9 mouse cellular contexts compared by ENCODE assay signal in genomic region chr11:97139256-97139655, GRCm38 (mm10). TPM values are rescaled to one million over a fixed set of nuclear protein-coding genes. Genes with fewer than 3 reads are reported as not detected.
DNase-seq lines count a peak whose midpoint lies in the region; ATAC-seq and TF ChIP-seq lines count a peak whose summit lies in the region.
"Had no signal": no experiment of that assay in that cellular context is flagged by ENCODE, and none has a peak within 500 bp of the region (broad histone marks: within the 10 kb centered on the region; RNA-seq: fewer than 3 reads in every experiment).

No protein-coding gene starts in this region.

- TF ChIP-seq CTCF in cerebellum, adult 2 months (IDR thresholded peaks at IDR 0.05; ENCODE audit: borderline replicate concordance, insufficient read depth, low read depth, low read length) = no peak
- no peak for TF ChIP-seq CTCF in lung, postnatal 0 days (IDR thresholded peaks at IDR 0.05)
- TF ChIP-seq CTCF in stomach, postnatal 0 days (IDR thresholded peaks at IDR 0.05; ENCODE audit: low read depth) = no peak

- no peak for ATAC-seq in lung, postnatal 0 days
- no peak for ATAC-seq in liver, embryonic 12.5 days
- ATAC-seq in stomach, postnatal 0 days (ENCODE audit: low FRiP score, low TSS enrichment) = no peak

- DNase-seq in cerebellum, adult 2 months = no peak
- DNase-seq in cerebellum, postnatal 14 days = no peak
- DNase-seq in lung, postnatal 0 days (ENCODE audit: low spot score) = no peak
- no peak for DNase-seq in lung, postnatal 10 days
- DNase-seq in stomach, postnatal 0 days (ENCODE audit: low spot score) = no peak
- DNase-seq in yolk sac, embryonic 10.5 days (ENCODE audit: low spot score) = no peak
- no peak for DNase-seq in cerebellum, postnatal 10 days

- no peaks in the 10 kb centered on the region for H3K36me3 ChIP-seq in lung, postnatal 0 days (ENCODE audit: insufficient read depth, low read length)
- H3K36me3 ChIP-seq in liver, embryonic 12.5 days = peaks cover 19% of the 10 kb centered on the region; the same call in 1 of the 2 replicates
- no peaks in the 10 kb centered on the region; the same call in 1 of the 2 replicates for H3K36me3 ChIP-seq in stomach, postnatal 0 days (ENCODE audit: control insufficient read depth, insufficient read depth, low read length)

- no peak for TF ChIP-seq EP300 in lung, postnatal 0 days (IDR thresholded peaks at IDR 0.05)
- TF ChIP-seq EP300 in stomach, postnatal 0 days (optimal IDR thresholded peaks at IDR 0.05) = no peak

- H3K4me2 ChIP-seq in lung, postnatal 0 days (replicated peaks; ENCODE audit: low read depth, low read length) = peak overlapping the region; percentile 58
- H3K4me2 ChIP-seq in liver, embryonic 12.5 days = peak overlapping the region; percentile 36
- H3K4me2 ChIP-seq in stomach, postnatal 0 days (replicated peaks; ENCODE audit: low read depth) = peak overlapping the region; percentile 52

- H3K27me3 ChIP-seq in cerebellum, adult 2 months (ENCODE audit: control insufficient read depth, insufficient read depth, low read length) = no peaks in the 10 kb centered on the region
- H3K27me3 ChIP-seq in lung, postnatal 0 days (replicated peaks; ENCODE audit: insufficient read depth, low read length) = no peaks in the 10 kb centered on the region
- H3K27me3 ChIP-seq in liver, embryonic 12.5 days (replicated peaks) = peaks cover 67% of the 10 kb centered on the region
- no peaks in the 10 kb centered on the region for H3K27me3 ChIP-seq in stomach, postnatal 0 days (ENCODE audit: control insufficient read depth, insufficient read depth, low read length)

- TF ChIP-seq POLR2A in cerebellum, adult 2 months (IDR thresholded peaks at IDR 0.05; ENCODE audit: borderline replicate concordance, insufficient read depth, low read length) = no peak

- H3K4me3 ChIP-seq in cerebellum, adult 2 months (replicated peaks; ENCODE audit: insufficient read depth, low read depth, low read length) = peak overlapping the region; percentile 42
- peak overlapping the region; percentile 25 for H3K4me3 ChIP-seq in lung, postnatal 0 days (ENCODE audit: low read depth, low read length)
- H3K4me3 ChIP-seq in liver, embryonic 12.5 days = no peak overlapping the region
- H3K4me3 ChIP-seq in stomach, postnatal 0 days (ENCODE audit: low read depth, low read length) = peak overlapping the region; percentile 26; the same call in 1 of the 2 replicates
- H3K4me3 ChIP-seq: myocyte had no signal

- H3K9me3 ChIP-seq in lung, postnatal 0 days (ENCODE audit: low read length) = no peaks in the 10 kb centered on the region
- H3K9me3 ChIP-seq in liver, embryonic 12.5 days (replicated peaks) = no peaks in the 10 kb centered on the region
- no peaks in the 10 kb centered on the region for H3K9me3 ChIP-seq in stomach, postnatal 0 days (ENCODE audit: control insufficient read depth, low read length)

- 23% methylated on average over 15 of the region's 15 CpGs for WGBS in cerebellum, adult 2 months
- 41% methylated on average over 15 of the region's 15 CpGs for WGBS in lung, postnatal 0 days
- 64% methylated on average over 15 of the region's 15 CpGs for WGBS in liver, embryonic 12.5 days (ENCODE audit: insufficient replicate concordance)
- 59% methylated on average over 13 of the region's 15 CpGs for WGBS in stomach, postnatal 0 days

- no peak overlapping the region for H3K27ac ChIP-seq in cerebellum, adult 2 months (ENCODE audit: insufficient read depth, low read length)
- no peak overlapping the region for H3K27ac ChIP-seq in lung, postnatal 0 days (ENCODE audit: low read length)
- no peak overlapping the region for H3K27ac ChIP-seq in liver, embryonic 12.5 days
- H3K27ac ChIP-seq in stomach, postnatal 0 days (replicated peaks) = no peak overlapping the region

- H3K4me1 ChIP-seq in cerebellum, adult 2 months (ENCODE audit: control insufficient read depth, insufficient read depth, low read length) = 0 out of 2 replicates have a peak, but pooled peaks cover 3% of the 10 kb centered on the region
- H3K4me1 ChIP-seq in lung, postnatal 0 days (ENCODE audit: insufficient read depth, low read depth, low read length) = 0 out of 2 replicates have a peak, but pooled peaks cover 3% of the 10 kb centered on the region
- peaks cover 36% of the 10 kb centered on the region for H3K4me1 ChIP-seq in liver, embryonic 12.5 days
- no peaks in the 10 kb centered on the region for H3K4me1 ChIP-seq in stomach, postnatal 0 days (replicated peaks; ENCODE audit: control insufficient read depth, insufficient read depth)

- no peak overlapping the region for H3K9ac ChIP-seq in lung, postnatal 0 days (replicated peaks; ENCODE audit: low read depth)
- no peak overlapping the region for H3K9ac ChIP-seq in liver, embryonic 12.5 days
- peak overlapping the region; percentile 31; the same call in 1 of the 2 replicates for H3K9ac ChIP-seq in stomach, postnatal 0 days (ENCODE audit: low read length)

RNA-seq across cellular contexts. Expression of gene Tbkbp1, which starts 12.0 kb away (rescaled TPM):
- polyA plus RNA-seq in cerebellum, adult 2 months (2012; rRNA removed) = 94.3 and 97.7 TPM in 2 replicates
- polyA plus RNA-seq in lung, postnatal 0 days (2015; fragmentation: Nextera tagmentation; extraction: Ambion mirVana) = 8.1 and 8.9 TPM in 2 replicates
- polyA plus RNA-seq in liver, embryonic 12.5 days (2016; fragmentation: Nextera tagmentation; extraction: Ambion mirVana) = 3.6 and 4.0 TPM in 2 replicates
- polyA plus RNA-seq in stomach, postnatal 0 days (2015; fragmentation: Nextera tagmentation; extraction: Ambion mirVana) = 1.8 and 2.4 TPM in 2 replicates

RNA-seq across cellular contexts. Expression of gene Tbx21, which starts 24.1 kb away (rescaled TPM):
- 0.03 TPM in 2 replicates for polyA plus RNA-seq in cerebellum, adult 2 months (2012; rRNA removed)
- polyA plus RNA-seq in lung, postnatal 0 days (2015; fragmentation: Nextera tagmentation; extraction: Ambion mirVana) = 0.12 and 0.13 TPM in 2 replicates
- polyA plus RNA-seq in liver, embryonic 12.5 days (2016; fragmentation: Nextera tagmentation; extraction: Ambion mirVana) = not detected in 2 replicates
- polyA plus RNA-seq in stomach, postnatal 0 days (2015; fragmentation: Nextera tagmentation; extraction: Ambion mirVana) = 0.05 and 0.10 TPM in 2 replicates
- polyA plus RNA-seq: myocyte had no signal

RNA-seq across cellular contexts. Expression of gene Kpnb1, which starts 48.4 kb away (rescaled TPM):
- polyA plus RNA-seq in cerebellum, adult 2 months (2012; rRNA removed) = 82.0 and 83.9 TPM in 2 replicates
- polyA plus RNA-seq in lung, postnatal 0 days (2015; fragmentation: Nextera tagmentation; extraction: Ambion mirVana) = 17.0 and 20.3 TPM in 2 replicates
- 38.5 and 39.3 TPM in 2 replicates for polyA plus RNA-seq in liver, embryonic 12.5 days (2016; fragmentation: Nextera tagmentation; extraction: Ambion mirVana)
- 18.5 and 19.2 TPM in 2 replicates for polyA plus RNA-seq in stomach, postnatal 0 days (2015; fragmentation: Nextera tagmentation; extraction: Ambion mirVana)
